Mouse (Mus musculus) naive thymus-derived CD4-positive, alpha-beta T cell, adult 2 months (primary cell): ENCODE measurements at regions not wholly inside any gene's neighbourhood (a gene's known extent, or its start where the extent isn't known, plus 50 kb on each side); places are given as distances from the start of the nearest gene placed in this dataset.

Source experiments
- DNase-seq: peaks from one replicate; pipeline ENCODE4 v3.0.0-alpha.2; 2011; ENCODE audit warnings: low read depth

DNA sequence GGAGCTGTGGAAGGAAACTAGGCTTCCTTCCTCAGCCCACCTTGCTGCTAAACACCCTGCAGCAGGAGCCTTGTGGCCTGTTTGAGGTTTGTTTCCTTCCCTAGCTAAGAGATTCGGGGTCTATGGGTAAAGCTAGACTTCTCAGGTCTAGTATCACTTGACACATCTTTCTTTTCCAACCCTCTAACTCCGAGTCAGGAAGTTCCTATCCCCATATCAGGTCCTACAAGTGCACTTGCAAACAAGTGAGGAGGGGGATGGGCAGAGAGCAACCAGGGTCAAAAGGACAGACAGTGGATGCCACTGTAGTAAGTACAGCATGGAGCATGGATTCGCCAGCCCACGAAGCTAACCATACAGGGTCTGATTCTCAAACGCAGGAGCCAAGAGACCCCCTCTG lies 73.5 kb downstream of the Ets2 start:
- DNase-seq, result no peak

DNA sequence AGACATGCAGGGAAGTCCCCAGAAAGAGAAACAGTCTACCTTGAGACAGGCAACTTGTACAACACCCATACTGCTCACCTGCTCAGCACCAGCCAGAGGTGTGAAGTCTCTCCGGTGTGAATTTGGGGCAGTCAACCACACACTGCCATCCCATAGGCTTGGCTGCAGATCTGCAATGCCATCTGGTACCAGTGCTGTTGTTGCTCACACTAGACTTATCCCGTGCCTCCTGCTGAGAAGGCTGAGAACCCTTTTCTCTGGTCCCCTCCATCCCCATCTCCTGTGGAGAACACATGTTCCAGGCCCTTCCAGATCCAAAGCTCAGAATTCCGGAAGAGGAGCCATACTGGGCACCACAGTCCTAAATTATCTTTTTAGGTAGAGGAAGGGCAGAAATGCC lies 71.3 kb downstream of the Ets2 start:
- DNase-seq, result no peak
